Mouse (Mus musculus): ENCODE measurements around the gene Adarb2.

The Adarb2 gene

DNA sequence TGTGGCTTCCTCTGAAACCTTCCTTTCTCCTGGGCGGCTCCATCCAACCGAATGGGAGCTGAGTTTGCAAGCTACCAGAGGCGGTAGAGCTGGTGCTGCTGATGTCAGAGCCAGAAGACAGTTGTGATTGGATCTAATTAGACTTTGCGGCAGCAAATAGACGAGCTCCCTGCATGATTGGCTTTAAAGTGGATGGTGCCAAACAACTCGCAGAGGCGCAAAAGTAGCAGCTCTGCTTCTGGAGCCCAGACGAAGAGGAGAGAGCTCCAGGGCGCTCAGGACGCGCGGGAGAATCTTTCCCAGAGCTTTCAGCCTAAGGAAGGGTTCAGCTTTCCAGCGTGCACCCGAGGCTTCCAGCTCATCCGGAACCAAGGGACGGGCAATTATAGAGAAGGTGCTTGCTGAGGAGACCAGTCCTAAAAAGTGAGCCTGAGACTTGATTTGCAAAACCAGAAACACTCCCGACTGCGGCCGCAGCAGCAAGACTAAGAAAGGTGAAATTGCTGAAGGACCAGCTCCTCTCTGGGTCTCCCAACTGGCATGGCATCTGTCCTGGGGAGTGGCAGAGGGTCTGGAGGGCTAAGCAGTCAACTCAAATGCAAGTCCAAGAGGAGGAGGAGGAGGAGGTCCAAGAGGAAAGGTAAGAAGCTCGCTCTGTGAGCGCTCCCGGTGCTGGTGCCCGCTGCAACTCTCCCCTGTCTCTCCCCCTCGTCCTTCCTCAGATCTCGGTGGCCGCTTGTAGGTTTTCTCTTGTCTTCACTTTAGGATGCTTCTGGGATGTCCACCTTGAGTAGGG lies at the start of gene Adarb2:
Gene Adarb2, plus strand, starts transcription at position 186 of the 796 bp plus-strand sequence.
- peak; percentile 11 for DNase-seq (ENCODE audit: low spot score)

DNA sequence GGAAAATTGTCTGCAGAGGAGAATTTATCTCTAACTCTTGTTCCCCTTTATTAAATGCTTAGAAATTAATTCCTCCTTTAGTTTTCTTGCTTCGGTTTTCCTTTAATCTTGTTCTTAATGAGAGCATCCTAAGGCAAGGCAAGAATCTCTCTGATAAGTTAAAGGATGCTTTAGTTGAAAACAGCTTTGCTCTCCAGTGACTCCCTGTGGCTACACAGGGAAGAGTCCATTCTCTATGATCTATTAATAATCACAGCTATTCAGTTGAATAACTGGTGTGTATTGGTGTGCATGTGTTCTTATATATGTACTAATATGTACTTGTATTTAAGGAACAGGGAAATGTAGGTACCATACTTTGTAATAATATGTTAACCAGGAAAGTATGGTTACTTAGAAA lies 28.9 kb upstream of the Adarb2 start:
- no peak for DNase-seq (ENCODE audit: low spot score)

DNA sequence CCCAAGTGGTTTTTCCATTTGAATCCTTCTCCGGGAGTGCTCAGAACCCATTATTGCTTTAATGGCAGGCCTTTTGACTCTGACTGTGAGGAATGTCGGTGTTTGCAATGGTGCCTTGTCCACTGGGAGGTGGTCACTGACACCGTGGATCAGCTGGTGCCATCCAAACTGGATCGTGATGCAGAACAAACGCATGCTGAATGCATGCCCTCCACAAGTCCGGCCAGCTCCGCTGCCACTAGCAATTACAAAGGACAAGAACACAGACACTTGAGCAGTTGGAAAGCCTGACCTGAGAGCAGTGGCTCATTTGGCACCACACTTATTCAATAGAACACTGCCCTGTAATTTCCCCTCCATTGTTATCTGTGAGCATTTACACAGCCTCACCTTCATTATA lies 10.7 kb upstream of the Adarb2 start:
- no peak for DNase-seq (ENCODE audit: low spot score)

DNA sequence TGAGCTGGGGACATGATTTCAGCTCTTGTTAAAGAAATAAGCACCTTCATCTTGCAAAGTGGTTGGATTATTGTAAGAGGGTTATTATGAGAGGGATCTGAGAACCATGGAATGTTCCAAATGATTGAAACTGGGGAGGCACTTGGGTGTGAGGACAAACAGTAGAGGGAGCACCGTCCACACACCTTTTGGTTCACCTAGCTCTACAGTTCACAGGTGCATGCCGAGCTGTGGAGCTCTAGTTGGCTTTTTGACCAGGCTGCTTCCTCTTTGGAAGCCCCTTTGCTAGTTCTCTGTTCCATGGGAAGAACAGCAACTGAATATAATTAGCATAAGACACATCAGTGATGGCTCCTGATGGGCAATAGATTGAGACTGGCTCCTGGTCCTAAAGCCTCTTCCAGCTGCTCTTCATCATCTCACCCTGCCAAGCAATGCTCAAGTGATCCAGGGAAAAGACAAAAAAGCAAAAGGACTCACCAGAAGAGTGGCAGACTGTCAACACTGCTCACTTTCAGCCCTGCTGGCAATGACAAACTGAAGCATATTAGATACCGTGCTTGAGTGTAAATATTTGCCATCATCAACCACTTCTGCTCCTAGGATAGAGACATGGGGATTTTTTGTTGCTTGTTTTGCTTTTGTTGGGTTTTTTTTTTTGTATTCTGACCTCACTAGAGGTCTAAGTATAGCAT lies 3.3 kb upstream of the Adarb2 start:
- no peak for DNase-seq (ENCODE audit: low spot score)

DNA sequence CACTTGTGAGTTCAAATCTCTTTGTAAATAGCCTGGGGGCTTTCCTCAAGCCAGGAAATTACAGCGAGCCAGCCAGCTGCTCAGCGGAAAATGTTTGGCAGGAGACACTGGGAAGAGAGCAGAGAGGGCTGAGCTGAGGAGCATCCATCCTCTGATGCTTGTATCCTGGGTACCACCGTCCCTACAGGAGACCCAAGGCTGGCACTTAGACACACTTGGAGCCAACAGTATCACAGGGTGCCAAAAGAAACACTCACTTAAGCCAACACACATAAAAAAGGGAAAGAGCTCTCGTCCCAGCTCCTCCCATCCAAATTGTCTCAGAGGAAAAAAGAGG lies 779 bp downstream of the Adarb2 start:
- DNase-seq (ENCODE audit: low spot score): no peak

DNA sequence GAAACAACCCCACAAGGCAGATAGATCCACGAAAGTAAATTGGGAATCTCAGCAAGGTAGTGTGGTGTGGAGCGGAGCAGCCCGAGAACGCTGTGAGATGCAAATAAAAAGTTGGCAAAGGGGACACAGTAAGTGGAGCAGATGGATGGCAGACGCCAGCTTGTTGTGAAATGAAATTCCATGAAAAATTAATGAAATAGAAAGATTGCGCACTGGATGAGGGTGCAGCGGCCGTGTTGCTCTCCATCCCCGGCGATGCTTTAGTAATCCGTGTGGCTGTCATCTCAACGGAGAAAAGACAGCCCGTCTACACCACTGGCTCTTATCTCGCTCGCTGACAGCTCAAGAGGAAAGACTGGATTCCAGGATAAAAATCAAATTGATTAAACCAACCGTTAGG lies 4.7 kb downstream of the Adarb2 start:
- DNase-seq (ENCODE audit: low spot score): no peak

DNA sequence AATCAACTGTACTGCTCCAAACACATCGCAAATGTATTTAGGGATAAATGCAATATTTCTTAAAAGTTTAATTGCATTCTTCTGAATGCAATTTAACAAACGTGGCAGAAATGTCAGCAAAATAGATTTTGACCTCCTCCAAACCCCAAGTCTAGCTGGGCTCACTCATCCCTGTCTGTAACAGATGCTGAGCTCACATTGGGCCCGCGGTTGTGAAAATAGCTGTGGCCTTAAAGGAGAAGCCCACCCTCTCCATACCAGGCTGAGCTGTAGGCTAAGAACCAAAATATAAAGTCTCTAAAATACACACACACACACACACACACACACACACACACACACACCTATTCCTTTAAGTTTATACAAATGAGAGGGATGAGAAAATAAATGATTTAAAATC lies 8.1 kb downstream of the Adarb2 start:
- DNase-seq (ENCODE audit: low spot score): no peak

DNA sequence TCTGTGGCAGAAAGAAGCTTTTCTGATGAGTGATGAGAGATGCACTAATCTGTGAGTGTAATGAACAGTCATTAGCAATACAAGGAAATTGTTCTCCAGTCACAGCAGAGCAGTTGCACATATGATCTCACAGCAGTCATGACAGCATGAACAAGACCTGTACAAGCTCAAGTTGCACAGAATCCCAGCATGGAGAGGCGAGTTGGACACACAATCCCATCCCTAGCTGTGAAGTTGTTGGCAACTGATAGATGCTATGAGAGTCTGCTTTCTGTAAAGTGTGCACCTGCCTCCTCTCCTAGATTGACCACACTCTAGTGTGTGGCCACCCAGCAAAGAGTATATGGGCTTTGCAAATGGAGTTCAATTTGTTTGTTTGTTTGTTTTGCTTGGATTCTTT lies 36.2 kb downstream of the Adarb2 start:
- no peak for DNase-seq (ENCODE audit: low spot score)

DNA sequence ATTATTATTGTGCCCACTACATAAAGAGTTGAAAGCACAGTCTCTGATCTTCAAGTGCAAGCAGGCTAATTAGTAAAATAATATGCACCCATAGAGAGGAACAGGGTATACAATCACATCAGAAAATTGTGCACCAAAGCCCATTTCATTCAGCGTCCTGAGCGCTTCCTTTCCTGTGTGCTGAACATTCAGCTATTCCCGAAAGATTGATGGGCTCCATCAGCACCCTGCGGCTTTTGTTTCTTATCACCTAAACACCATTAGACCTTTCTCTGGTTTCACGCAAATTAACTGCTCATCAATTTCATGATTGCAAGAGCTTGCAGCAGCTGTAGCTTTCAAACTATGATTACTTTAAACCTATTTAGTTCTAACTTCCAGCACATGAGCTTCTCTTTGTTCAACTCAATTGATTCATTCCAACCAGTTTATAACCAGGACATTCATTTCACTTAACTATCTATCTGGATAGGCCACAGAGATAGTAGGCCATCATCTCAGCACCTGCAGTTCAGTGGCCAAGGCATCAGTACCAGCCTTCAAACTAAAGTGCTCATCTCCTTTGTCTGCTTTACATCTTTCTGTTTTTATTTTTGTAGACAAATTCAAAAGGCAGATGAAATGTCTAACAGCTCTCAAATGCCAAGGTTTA lies 45.5 kb downstream of the Adarb2 start:
- DNase-seq (ENCODE audit: low spot score): no peak

DNA sequence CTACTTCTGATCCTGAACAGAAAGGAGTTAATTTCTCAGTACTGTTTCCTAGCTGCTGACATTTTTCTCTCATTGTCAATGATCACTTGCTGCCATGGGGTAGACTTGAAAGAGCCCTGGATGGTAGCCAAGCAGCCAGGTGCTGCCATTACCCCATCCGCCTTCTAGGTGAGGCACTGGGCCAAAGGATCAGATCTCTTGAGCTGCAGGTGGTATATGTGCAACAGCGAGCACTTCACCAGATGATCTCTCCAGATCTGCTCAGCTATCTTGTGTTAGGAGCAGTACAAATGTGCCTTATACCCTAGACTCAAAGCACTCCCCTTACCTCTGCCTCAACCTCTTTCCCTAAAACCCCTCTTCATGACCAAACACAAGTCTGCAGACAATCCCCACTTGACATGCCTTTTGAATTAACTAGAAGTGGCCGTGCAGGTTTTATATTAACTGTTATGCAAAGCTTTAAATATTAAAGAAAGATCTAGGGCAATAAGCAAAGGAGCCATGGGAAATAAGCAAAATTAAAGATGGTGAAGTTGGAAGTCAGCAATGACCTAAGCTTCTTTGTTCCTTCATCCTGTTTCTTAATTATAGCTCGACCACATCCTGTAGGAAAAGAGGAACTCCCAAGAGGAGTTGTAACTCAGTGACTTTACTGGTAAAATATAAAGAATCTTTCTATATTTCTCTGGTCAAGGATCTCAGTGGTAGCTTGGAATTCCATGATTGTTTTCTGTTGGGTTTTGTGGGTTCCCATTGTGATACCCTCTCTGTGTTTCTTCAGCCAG lies 69.7 kb downstream of the Adarb2 start:
- no peak for DNase-seq (ENCODE audit: low spot score)

DNA sequence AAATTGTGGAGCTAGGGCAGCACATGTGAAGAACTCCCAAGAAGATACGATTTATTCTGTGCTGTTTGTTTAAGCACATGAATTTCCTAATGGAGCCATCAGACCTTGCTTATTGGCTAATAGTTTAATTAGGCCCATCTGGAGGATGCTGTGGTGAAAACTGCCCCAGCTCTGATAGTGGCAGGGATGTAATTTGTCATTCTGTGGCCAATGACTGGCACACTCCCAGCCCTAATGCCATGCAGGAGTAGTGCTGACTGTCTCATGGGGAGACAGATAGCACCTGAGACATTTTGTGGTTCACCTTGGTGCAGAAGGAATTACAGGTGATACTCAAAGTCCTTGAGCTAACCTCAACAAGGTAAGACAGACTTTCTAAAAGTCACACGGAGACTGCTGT lies 80.5 kb downstream of the Adarb2 start:
- no peak for DNase-seq (ENCODE audit: low spot score)

DNA sequence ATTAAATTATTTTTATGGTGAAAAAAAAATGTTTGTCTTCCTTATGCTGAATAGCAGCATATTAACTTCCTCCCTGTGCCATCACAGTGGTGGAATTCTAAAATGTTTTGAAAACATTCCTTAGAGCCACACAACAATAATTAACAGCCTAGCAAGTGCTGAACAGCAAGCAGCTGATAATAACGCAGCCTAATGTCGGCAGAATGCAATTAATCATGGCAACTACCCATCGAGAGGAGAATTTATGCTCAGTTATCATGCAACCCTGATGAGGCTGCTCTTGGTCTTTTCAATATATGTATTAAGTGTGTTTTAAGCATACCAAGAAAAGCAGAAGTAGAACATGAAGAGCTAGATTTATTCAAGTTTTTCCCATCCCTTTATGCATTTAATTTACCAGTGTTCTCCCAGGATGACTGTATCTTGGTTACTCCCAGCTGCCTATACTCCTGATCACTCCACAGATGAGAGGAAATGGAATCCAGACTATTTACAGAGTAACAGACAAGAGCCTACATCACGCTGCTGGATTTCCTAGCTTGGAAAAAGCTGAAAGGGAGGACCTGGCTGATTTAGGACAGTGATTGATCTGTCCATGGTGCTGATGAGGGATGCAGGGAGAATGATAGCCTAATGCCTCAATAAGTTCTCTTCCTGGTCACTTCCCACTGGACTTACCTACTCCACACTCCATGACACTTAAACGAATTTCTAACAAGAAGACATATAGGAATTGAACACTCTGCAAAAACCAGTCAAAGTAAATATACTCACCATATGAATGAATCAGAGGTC lies 113.9 kb downstream of the Adarb2 start:
- peak; percentile 1 for DNase-seq (ENCODE audit: low spot score)

DNA sequence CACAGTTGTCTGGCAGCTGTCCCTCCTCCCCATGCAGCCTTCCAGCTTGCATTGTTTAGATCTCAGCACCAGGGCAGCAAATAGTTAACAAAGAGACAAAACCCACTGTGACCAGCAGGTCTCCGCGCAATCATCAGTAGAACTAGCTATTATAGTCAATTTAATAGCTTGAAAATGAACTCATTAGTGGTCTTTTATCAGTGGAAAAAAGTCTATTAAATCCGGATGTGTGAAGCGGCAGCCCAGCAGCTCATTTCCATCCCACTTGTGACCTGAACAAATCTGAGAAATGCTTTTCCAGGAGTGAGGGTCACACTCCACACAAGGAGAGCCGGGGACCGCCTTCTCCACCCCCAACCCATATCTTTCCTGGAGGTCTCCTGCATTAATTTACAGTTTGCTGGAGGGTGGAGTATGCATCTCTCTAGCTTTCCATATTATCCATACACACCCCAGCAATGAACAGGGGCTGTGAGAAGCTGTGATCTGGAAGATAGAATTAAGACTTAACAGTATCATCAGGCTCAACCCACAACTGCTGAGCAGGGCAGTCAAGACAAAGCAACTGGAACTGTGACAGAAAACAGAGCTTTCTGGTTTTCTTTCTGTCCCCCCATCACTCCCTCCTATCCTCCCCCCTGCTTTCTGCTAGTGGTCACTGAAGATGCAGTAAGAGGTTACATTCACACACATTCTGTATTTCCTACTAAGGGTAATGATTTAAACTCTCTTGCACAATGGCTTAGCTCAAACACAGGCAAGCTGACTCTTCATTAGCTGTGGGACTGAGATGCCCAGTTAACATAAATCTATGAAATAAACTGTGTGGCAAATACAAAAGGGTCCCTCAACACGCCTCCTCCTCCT lies 131.2 kb downstream of the Adarb2 start:
- DNase-seq (ENCODE audit: low spot score): no peak

DNA sequence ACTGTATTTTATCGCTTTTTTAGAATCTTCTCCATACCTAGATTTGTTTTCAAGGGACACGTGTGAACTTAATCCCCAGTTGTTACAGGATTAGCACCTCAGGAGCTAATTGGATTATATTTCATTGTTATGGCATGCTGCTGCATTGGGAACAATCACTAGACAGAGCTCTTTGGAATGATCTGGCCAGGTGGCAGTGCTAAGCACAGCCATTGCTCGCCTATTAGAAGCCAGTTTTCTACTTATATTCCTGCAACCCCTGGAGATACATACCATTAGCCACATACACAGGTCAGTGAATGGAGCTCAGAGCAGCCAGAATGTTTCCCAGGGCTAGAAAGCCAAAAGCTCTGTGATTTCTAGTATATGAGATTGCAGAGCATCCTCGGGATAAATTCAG lies 131.9 kb downstream of the Adarb2 start:
- no peak for DNase-seq (ENCODE audit: low spot score)

DNA sequence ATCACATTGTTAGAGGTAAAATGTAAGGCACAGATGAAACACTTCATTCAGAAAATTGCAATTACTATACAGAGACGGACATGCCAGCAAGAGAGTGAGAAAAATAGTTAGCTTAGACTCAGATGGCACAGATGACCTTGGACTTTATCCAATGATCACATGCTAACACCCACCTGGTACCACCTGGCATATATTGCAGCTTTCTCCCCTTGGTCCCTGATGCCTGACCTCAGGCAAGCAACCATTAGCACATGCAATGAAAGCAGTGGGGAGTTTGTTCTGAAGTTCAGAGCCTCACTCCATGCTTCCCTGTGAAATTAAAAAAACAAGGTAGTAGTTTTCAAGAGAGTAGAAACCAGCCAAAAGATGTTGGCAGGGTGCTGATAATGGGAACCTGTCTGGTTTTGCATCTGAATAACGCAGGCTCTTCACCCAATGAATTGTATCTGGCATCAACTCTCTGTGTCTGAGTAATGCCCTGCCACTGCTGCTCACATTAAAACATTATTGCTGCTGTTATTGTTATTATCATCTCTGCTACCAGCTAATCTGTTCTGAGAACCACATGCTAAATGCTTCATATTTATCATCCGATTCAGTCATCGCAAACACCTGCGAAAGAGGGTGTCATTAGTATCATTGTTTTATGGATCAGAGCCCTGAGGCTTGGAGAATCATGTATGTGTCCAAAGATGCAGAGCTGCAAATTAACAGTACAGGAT lies 138.6 kb downstream of the Adarb2 start:
- DNase-seq (ENCODE audit: low spot score): no peak

DNA sequence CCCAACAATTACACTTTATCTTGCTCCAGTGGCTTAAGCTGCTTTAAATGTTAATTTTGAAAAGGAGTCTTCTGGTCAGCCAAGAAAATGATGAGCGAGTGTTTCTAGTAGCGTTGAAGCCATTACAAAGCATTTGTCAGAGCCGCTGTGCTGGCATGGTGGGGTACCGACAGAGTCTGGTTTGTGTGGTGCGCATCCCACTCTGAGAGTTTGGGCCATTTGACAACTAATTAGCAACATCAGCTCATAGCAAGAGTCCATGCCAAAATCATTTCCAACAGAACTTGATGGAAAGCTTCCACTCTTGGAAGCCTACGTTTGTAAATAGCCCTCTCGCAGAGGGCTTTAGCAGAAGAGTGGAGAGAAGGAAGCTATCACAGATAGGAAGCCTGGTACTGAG lies 144.5 kb downstream of the Adarb2 start:
- no peak for DNase-seq (ENCODE audit: low spot score)

DNA sequence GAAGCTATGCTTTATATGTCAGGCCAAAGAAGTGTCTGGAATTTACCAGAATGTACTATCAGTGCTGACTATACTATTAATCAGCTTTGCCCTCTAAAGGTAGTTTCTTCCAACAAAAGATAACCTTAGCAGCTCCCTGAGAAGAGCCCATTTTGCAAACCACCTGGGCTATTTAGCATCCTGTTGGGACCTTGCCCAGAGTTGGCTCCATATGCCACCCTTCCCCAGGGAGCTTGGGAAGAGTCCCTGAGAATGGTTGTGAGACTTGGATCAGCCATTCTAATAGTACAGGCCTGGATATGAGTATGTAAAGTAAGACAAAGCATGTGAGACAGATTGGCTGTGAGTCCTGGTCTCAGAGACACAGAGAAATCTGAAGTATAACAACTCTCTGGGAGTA lies 149.7 kb downstream of the Adarb2 start:
- no peak for DNase-seq (ENCODE audit: low spot score)

DNA sequence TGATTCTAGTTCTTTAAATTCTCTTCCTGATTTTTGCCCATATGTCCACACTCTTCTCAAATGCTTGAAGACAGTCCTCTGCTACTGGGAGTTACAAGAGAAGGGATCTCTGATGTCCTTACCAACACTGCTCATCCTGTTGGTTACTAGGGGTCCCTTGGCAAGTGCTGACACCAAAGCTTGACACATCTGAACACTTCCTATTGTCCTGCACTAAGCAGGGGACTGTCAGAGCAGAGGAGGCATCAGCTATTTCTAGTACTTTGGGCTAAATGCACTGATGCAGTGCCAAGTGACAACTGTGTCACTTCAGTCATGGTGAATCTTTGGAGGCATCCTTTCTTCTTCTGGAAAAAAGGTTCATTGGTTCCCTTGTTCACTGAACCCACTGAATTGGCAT lies 150.3 kb downstream of the Adarb2 start:
- no peak for DNase-seq (ENCODE audit: low spot score)

DNA sequence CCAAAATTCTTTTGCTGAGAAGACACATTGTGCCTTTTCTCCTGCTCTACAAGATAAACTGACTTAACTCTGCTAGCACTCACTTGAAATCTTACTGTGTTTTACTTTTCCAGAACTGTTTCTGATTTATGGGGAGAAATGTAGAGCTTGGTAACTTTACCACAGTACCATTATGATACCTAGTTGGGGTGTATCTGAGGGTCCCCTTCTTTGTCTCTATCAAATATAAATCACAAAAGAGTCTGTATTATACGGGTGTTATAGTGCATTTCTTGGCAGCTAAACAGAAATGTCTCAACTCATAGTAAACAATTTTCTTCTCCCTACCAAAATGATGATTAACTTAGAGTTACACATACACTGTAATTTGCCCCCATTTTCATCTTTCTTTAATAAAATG lies 162.9 kb downstream of the Adarb2 start:
- DNase-seq (ENCODE audit: low spot score): no peak

DNA sequence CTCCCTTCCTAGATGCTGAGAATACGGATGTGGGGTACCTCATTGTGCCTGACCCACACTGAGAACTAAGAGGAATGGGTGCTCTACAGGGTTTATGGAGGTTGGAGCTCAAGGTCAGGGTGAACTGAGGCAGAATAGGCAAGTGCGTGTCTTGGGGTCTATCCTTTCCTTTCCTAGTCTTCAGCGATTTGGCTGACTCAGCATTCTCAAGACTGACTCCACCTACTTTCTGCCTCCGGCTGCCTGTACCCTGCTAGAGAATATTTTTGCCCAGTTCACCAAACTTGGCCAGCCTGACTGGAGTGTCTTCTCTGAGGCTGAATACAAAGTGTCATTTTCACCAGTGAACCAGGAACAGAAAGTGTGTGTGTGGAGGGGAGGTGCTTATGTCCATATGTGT lies 163.4 kb downstream of the Adarb2 start:
- DNase-seq (ENCODE audit: low spot score): no peak
